Mouse (Mus musculus) heart, adult 2 months (tissue): ENCODE measurements at regions not wholly inside any gene's neighbourhood (a gene's known extent, or its start where the extent isn't known, plus 50 kb on each side); places are given as distances from the start of the nearest gene placed in this dataset.

Experiments
- DNase-seq, 2 experiments: peaks; one replicate each; pipeline ENCODE4 v3.0.0; 2021
- H3K27ac ChIP-seq: fragments of 200-600 bp; 2 replicates; pipeline ENCODE4 v1.8.1; 2022
- H3K27me3 ChIP-seq: fragments of 200-500 bp; 2 replicates; pipeline ENCODE4 v1.6.1; 2012; ENCODE audit warnings: mild to moderate bottlenecking, low read length, inconsistent platforms, mixed read lengths; ENCODE audit not compliant: control insufficient read depth, insufficient read depth
- H3K36me3 ChIP-seq: fragments of 200-500 bp; 2 replicates; pipeline ENCODE4 v1.6.1; 2012; ENCODE audit warnings: low read length, inconsistent platforms; ENCODE audit not compliant: control insufficient read depth, insufficient read depth
- H3K4me1 ChIP-seq: fragments of 200-500 bp; 2 replicates; pipeline ENCODE4 v1.6.1; 2011; ENCODE audit warnings: low read length; ENCODE audit not compliant: control insufficient read depth, insufficient read depth
- H3K4me3 ChIP-seq: fragments of 200-600 bp; 2 replicates; pipeline ENCODE4 v1.8.1; 2022
- H3K79me2 ChIP-seq: fragments of 200-500 bp; replicated peaks from 2 replicates; pipeline ENCODE4 v1.6.1; 2012; ENCODE audit warnings: mild to moderate bottlenecking, inconsistent platforms, low read length, moderate library complexity, mixed read lengths; ENCODE audit not compliant: control insufficient read depth, insufficient read depth
- H3K9ac ChIP-seq: fragments of 200-500 bp; 2 replicates; pipeline ENCODE4 v1.6.1; 2012; ENCODE audit warnings: low read depth, mild to moderate bottlenecking, control low read depth, inconsistent platforms, low read length, mixed read lengths
- CTCF ChIP-seq: fragments of 200-600 bp; IDR thresholded peaks from 2 replicates; pipeline ENCODE4 v1.8.1; 2022; ENCODE audit warnings: antibody characterized with exemption, mild to moderate bottlenecking, moderate library complexity
- EP300 ChIP-seq: fragments of 200-500 bp; IDR thresholded peaks from 2 replicates; pipeline ENCODE4 v1.6.1; 2011; ENCODE audit warnings: low read depth, low read length, control low read depth; ENCODE audit not compliant: insufficient read depth
- POLR2A ChIP-seq: fragments of 200-500 bp; IDR thresholded peaks from 2 replicates; pipeline ENCODE4 v1.6.1; 2011; ENCODE audit warnings: mild to moderate bottlenecking, low read depth, low read length, control low read depth; ENCODE audit not compliant: insufficient read depth
- WGBS: fragments of 180-500 bp; shearing (Covaris S2); methylation state at CpG from one replicate; pipeline ENCODE4 v1.1.7; 2018; 5-methylcytosine and 5-hydroxymethylcytosine counted together
- intact Hi-C: fragments of 180-260 bp; cut with DNase I; formaldehyde crosslinking; loops from one replicate; pipeline ENCODE4 v1.15.1; 2025

- Histone ChIP-seq H3K27me3 (no peaks in the 10 kb centered on the region), H3K27ac (no peak overlapping the region), H3K4me3 (no peak overlapping the region), H3K4me1 (no peaks in the 10 kb centered on the region), H3K9ac (no peak overlapping the region), H3K36me3 (no peaks in the 10 kb centered on the region), H3K79me2 (no peaks in the 10 kb centered on the region)
- TF ChIP-seq EP300 = no peak
- no peak for TF ChIP-seq CTCF
- TF ChIP-seq POLR2A = no peak
- 97% methylated on average over 9 of the region's 9 CpGs for WGBS
- no peak for DNase-seq
- intact Hi-C loops = no loop called here
Measured at GRCm38 (mm10) chr7:73635422-73635821, 93.8 kb upstream of the Chd2 start.

- TF ChIP-seq CTCF = no peak
- TF ChIP-seq POLR2A = no peak
- no peak for TF ChIP-seq EP300
- H3K36me3 ChIP-seq = no peaks in the 10 kb centered on the region
- no peak overlapping the region for H3K4me3 ChIP-seq
- DNase-seq = no peak
- no peaks in the 10 kb centered on the region for H3K27me3 ChIP-seq
- no peaks in the 10 kb centered on the region; the same call in 1 of the 2 replicates for H3K4me1 ChIP-seq
- H3K27ac ChIP-seq = no peak overlapping the region
- H3K79me2 ChIP-seq = no peaks in the 10 kb centered on the region
- WGBS = 84% methylated on average over 7 of the region's 7 CpGs
- intact Hi-C loops = loop anchor here (1.0 kb wide), 1 partner anchor 239 kb away; no protein-coding TSS in a partner anchor
- no peak overlapping the region for H3K9ac ChIP-seq
Measured at GRCm38 (mm10) chr7:73630790-73631189, 89.2 kb upstream of the Chd2 start.

GRCm38 (mm10) chr7:73629182-73629581 lies 87.6 kb upstream of the Chd2 start:
- Histone ChIP-seq H3K4me3 (no peak overlapping the region), H3K27ac (no peak overlapping the region), H3K27me3 (no peaks in the 10 kb centered on the region), H3K4me1 (no peaks in the 10 kb centered on the region; the same call in 1 of the 2 replicates), H3K79me2 (no peaks in the 10 kb centered on the region), H3K36me3 (no peaks in the 10 kb centered on the region), H3K9ac (no peak overlapping the region)
- intact Hi-C loops = loop anchor here (5.0 kb wide), 1 partner anchor 192 kb away; no protein-coding TSS in a partner anchor
- no peak for TF ChIP-seq CTCF
- TF ChIP-seq POLR2A = no peak
- no peak for TF ChIP-seq EP300
- 90% methylated on average over 2 of the region's 2 CpGs for WGBS
- DNase-seq = no peak

GRCm38 (mm10) chr7:73628071-73628470 lies 86.4 kb upstream of the Chd2 start:
- Histone ChIP-seq H3K4me1 (no peaks in the 10 kb centered on the region; the same call in 1 of the 2 replicates), H3K36me3 (no peaks in the 10 kb centered on the region), H3K4me3 (no peak overlapping the region), H3K79me2 (no peaks in the 10 kb centered on the region), H3K27me3 (no peaks in the 10 kb centered on the region), H3K9ac (no peak overlapping the region), H3K27ac (no peak overlapping the region)
- intact Hi-C loops = loop anchor here (1.0 to 5.0 kb wide), 2 partner anchors 104 to 191 kb away; no protein-coding TSS in a partner anchor
- WGBS = 0% methylated on average over 6 of the region's 6 CpGs
- TF ChIP-seq CTCF (peak; percentile 91), EP300 (0 out of 2 replicates have a peak, but pooled peaks have one; percentile 35), POLR2A (no peak)
- DNase-seq = peak; percentile 60 to 72

- WGBS = 83% methylated on average over 7 of the region's 7 CpGs
- Histone ChIP-seq H3K36me3 (no peaks in the 10 kb centered on the region), H3K9ac (no peak overlapping the region), H3K79me2 (no peaks in the 10 kb centered on the region), H3K27me3 (no peaks in the 10 kb centered on the region), H3K4me3 (no peak overlapping the region), H3K4me1 (no peaks in the 10 kb centered on the region; the same call in 1 of the 2 replicates), H3K27ac (no peak overlapping the region)
- no peak for DNase-seq
- intact Hi-C loops = loop anchor here (5.0 kb wide), 1 partner anchor 189 kb away; no protein-coding TSS in a partner anchor
- TF ChIP-seq CTCF = no peak
- TF ChIP-seq EP300 = no peak
- no peak for TF ChIP-seq POLR2A
Measured at GRCm38 (mm10) chr7:73626291-73626690, 84.7 kb upstream of the Chd2 start.

- Histone ChIP-seq H3K36me3 (no peaks in the 10 kb centered on the region), H3K79me2 (no peaks in the 10 kb centered on the region), H3K4me3 (no peak overlapping the region), H3K9ac (no peak overlapping the region), H3K27me3 (no peaks in the 10 kb centered on the region), H3K4me1 (no peaks in the 10 kb centered on the region; the same call in 1 of the 2 replicates), H3K27ac (no peak overlapping the region)
- TF ChIP-seq EP300 (no peak), CTCF (no peak), POLR2A (no peak)
- intact Hi-C loops = loop anchor here (5.0 kb wide), 1 partner anchor 188 kb away; no protein-coding TSS in a partner anchor
- DNase-seq = no peak
Measured at GRCm38 (mm10) chr7:73625651-73626050, 84.0 kb upstream of the Chd2 start.
